Mouse (Mus musculus) granulocyte monocyte progenitor cell, adult 5-6 weeks (primary cell): ENCODE measurements around the gene Cant1. TPM values are rescaled to one million over a fixed set of nuclear protein-coding genes. Genes with fewer than 3 reads are reported as not detected.

Experiments
- ATAC-seq: replicated peaks from 2 replicates; pipeline ENCODE4 v1.8.0; 2016; ENCODE audit warnings: mild to moderate bottlenecking, moderate TSS enrichment, inconsistent platforms; ENCODE audit not compliant: poor library complexity, severe bottlenecking
- total RNA-seq, 2 experiments: library from RNA; stranded (forward) in 1 of 2; stranded (reverse) in 1 of 2; fragments of 200-712, 200-1000 nt in 1 of 2; fragments of >200 nt in 1 of 2; fragmentation: Nextera tagmentation in 1 of 2; gene quantifications; 2 replicates each; pipeline ENCODE4 v1.2.3; 2014 to 2017

Cant1 gene
- total RNA-seq, 2 experiments from 2014 or later, result 18.6 to 34.6 TPM

DNA sequence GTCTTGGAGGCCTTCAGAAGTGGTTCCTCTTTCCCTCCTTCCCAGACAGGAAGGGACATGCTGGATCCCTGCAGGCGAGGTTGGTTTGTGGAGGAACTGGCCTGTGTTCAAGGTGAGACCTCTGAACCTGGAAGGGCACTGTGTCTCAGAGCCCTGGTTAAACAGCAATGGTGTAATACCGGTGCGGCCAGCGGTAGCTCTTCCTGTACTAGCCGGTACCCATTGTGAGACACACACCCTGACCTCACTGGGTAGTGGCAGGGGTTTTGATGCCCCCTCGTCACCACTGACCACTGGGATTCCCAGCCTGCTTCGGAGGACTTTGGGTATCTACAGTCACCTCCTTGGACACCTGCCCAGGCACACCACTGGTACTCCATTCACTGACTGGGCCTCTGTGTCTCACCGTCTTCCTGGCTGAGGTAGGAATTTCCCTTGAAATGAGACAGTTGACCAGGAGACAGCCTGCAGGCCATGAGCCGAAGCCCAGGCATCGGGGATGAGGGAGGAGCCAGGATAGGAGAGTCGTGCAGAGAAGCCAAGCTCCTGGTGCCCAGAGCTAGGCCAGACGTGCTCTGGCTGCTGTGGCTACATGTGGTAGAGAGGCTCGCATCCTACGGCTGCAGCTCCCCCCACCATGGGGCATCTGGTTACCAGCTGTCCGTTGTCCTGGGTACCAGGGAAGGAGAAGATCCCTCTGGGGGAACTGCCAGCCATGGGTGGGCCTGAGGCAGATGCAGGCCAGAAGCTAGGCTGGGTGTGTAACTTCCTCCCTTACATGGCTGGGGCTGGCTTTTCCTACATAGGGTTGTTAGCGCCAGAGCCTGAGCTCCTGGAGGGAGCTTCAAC, 12.4 kb upstream of the Cant1 start:
- no peak for ATAC-seq

DNA sequence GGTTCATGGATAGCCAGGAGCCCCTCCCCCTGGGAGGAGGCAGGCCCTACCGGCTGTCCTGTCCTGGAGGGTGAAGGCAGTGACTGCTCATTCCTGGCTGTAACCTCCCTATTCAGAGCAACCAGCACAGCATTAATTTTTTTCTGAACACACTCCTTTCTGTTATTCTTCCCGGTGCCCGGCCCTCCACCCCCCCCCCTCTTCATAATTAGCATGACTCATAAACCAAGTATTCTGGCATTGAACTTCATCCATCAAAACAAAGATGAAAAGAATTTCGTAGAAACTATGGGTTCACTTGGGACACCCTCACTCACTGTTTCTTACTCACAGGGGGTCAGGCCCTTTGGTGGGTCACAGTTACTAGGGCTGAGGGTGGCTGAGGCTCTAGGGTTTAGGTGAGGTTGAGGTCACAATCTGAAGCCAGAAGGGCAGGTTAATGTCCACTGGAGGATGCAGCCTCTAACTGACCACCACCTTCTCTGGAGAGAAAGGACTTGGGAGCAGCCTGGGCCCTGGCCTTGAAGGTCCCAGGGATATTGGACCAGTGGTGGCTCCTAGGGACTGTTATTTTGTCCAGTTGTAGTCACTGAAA, 11.5 kb upstream of the Cant1 start:
- ATAC-seq, result no peak

DNA sequence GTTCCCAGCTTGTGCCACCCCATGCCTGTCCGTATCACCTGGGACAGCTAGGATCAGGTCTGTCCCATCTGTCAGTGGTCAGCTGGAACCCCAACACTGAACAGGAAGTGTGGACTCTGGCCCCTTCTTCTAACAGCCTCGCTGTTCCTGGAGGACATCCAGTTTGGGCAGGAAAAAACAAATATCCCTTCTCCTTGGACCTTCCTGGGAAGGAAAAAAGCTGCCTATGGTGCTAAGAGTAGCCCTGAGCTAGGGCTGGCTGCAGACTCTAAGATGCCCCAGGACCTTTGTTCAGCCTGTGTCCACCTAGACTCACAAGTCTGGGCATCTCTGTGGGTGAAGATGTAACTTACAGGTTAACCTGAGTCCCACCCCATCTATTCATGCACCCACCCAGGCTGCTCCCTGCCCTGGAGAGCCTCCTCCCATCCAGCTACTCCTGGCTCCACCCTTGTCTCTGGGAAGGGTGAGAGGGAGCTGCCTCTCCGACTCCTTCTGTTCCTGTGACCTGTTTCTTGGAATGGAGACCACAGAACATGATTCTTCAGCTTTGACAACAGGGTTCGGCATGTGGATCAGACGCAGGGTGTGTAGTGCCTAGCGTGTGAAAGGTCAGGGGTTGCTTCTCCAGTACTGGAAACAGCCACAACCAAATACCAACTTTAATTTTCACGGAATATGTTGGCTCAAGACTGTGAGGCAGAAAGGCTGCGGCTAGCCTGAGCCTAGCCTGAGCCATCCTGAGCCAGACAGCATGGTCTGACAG, 10.2 kb upstream of the Cant1 start:
- ATAC-seq, result no peak

DNA sequence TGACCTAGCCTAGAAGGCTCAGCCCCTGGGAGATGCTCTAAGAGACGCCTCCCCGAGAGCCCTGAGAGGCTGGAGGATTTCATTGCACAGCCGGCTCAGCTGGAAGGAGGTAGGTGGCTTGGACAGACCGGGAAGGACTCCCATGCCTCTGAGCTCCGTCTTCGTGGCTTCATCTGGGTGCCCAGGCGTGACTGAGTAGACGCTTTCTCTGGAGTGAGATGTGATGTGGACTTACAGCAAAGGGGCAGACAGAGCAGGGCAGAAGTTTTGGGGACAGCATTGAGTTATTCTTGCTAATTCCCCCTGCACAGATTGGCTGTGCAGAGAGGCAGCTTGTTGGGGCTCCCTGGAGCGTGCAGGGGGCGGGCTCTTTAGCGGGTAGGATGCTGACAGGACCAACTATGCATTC, 9.6 kb upstream of the Cant1 start:
- ATAC-seq, result no peak

DNA sequence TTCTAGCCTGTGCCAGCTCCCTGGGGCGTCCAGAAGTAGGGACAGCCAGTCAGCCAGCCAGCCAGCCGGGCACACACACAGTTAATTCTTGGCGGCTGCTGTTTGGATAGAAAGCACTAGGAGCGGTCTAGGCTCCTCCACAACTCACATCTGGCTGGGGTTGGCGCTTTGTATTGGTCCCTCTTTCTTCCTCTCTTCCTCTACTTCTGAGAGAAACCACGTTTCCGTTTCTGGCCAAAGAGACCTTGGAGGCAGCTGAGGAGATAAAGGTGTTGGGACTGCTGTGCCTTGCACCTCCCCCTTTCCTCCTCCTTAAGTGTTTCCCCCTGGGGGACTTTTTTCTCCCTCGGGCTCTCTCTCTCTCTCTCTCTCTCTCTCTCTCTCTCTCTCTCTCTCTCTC, 9.1 kb upstream of the Cant1 start, which contains the start of gene C1qtnf1:
C1qtnf1 (plus strand) TSS at position 218 of the 400 bp plus-strand sequence.
- ATAC-seq, result no peak

DNA sequence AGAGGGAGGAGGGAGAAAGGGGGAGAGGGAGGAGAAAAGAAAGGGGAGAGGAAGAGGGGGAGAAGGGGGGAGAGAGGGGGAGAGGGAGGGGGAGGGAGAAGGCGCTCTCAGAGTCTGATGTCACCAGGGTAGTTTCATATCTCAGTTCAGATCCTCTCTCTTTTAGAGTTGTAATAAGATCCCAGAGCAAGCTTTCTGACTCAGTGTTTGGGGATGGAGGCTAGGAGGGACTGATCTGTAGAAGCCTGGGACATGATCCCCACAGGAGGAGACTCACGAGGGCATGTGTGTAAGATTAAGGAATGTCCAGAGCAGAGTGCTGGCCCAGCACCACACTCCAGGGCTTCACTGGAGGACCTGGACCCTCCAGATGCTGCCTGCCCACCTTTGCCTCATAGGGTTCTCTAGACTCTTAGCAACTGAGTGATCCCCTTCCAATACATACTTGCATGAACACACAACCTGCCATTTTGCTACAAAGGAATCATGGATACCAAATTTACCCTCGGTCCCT, 8.4 kb upstream of the Cant1 start:
- no peak for ATAC-seq

DNA sequence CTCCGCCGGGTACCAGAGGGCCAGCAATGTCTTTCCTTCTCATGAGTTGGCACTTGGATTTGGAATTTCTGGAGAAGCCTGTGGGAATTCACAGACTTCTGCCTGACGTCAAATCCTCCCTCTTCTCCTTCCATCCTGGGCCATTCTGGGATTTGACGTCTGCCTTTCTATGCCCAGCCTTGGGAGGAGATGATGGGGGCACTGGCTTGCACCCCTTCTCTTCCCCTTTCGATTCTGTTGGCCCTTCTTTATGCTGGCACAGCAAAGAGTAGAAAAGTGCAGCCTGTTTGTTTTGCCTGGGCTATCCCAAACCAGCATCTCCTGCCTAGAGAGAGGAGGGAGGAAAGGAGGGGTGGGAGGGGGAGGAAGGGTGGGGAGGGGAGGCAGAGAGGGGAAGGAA, 7.9 kb upstream of the Cant1 start:
- ATAC-seq, result no peak

DNA sequence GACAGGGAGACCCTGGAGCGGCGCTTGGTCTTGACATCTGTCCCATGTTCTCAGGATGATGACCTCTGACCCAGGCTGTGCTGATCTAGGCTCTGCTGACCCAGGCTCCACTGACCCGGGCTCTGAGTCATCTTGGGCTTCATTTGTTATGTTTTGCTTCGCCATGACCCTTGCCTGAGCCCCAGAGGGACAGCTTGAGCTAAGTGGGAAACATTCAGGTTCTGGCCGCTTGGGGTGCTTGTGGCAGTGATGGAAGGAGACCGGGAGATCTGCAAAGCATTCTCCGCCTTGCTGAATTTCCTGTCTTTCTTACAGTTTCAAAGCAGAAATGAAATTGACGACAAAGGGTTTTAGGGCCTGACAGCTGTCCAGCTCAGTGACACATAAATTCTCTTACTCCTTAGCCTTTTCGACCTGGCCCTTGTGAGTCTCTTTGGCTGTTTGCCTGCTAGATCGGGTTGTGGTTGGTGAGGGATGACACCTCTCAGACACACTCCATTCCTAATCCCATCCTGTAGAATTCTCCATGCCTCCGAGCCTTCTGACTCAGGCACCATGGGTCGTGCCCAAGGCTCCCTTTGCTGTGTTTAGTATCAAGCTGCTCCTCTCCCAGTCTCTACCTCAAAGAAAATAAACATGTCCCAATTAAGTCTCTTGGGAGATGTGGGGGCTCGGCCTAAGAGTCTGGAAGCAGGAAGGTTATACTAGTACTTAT, 5.9 kb upstream of the Cant1 start:
- ATAC-seq, result no peak

DNA sequence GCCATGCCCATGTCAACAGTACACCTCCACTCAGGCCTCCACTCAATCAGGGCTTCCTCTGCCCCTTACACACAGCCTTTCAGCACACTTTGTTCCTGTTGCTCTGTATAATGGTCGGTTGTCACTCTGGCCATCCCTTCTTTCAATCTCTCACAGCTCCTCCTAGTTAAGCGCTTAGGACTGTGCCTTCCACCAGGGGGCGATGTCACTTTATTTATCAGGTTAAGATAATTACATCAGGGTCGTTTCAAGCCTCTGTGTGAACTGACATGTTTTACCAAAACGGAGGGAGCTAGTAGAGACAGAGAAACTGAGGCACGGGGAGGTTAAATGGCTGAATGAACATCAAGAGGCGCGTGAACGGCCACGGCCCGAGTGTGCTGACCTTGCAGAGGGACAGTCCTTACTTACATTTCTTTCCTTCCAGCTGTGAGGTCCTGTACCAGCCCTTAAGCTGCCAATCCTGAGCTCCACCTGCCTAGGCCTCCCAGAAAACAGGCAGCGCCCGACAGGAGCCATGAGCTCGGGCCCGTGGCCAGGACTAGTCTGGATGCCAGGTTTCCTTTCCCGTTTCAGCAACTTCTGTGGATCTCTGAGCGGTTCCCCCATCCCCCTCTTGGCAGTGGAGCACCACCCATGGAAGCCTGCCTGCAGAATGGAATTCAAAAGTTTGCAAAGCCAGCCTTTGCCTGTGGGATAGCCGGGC, 4.5 kb upstream of the Cant1 start:
- no peak for ATAC-seq

DNA sequence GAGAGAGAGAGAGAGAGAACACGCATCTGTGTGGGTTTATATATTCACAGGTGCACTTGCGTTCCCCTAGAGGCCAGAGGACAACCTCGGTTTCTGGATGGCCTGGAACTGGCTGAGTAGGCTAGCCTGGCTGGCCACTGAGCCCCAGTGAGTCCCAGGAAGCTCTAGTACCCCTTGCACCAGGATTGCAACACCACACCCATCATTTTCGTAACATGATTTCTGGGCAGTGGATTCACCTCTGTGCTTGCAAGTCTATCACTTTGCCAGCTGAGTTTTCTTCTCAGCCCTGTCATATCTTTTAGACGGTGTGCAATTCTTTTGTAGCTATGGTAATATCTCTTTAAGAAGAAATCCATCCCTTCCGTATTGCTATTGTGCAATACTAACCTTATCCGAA, 1.4 kb upstream of the Cant1 start:
- peak; percentile 29; the same call in 1 of the 2 replicates for ATAC-seq

DNA sequence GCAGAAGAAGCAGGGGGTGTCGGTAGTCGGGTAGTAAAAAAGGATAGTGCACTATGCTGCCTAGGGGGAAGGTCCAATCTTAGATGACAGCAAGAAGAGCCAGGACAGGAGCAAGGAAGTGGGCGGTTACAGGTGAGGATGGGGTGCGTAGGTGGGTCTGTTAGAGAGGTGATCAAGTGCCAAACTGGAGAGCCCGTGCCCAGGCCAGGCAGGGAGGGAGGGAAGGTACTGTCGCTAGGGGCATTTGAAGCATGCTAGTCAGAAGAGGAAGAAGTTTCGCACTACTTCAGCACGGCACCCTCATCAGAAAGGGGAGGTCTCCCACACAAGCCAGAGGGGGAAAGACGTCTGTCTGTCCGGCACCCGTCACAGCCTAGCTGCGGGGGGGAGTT, 448 bp downstream of the Cant1 start:
- peak; percentile 46 for ATAC-seq

DNA sequence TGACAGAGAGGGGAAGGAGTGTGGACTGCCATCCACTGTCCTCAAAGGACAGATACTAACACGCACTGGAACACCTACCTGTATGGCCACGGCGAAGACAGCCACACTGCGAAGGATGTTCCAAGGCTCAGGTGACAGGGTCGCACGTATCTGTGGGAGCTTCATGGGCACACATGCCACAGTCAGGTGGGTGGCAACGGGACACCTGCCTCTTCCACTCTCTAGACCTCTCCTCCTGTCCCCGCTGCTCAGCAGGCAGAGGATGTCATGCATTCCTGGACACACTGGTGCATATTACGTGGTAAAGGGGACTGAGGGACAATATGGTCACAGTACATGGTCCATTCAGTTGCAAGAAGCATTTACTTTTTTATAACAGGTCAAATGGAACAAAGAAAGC, 1.4 kb downstream of the Cant1 start:
- ATAC-seq, result no peak

DNA sequence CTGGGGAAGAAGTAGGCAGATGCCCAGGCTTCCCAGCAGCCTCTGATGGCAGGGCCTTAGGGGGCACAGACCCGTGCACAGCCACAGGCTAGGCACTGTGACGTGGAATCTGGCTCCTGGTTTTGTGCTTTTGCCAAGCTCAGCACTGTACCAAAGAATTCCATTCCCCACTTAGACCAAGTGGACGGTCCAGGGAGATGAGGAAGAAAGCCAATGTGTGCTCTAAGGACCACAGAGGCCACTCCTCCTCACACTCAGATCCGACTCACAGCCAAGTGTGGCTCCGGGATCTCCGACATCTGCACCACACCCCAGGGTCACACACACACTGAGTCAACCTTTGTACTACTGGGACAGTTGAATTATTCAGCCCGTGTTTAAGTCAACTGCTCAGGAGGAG, 2.8 kb downstream of the Cant1 start:
- ATAC-seq, result no peak

DNA sequence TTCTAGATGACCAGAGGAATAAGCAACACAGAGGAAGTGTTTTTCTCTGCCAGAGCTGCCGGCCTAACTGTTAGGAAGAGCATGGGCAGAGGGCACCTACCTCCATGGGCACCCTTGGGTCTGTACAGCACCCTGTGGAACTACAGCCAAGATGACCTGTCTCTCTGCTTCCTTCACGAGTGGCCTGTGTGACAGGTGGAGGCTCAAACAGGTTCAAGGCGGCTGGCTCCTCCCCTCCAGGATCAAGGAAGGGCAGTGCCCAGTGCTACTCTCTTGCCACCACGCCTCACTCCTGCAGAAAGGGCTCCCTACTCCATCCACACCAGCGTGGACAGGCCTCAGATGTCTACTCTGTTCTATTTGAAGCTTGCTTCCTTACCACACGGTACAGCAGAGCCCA, 3.3 kb downstream of the Cant1 start:
- no peak for ATAC-seq

DNA sequence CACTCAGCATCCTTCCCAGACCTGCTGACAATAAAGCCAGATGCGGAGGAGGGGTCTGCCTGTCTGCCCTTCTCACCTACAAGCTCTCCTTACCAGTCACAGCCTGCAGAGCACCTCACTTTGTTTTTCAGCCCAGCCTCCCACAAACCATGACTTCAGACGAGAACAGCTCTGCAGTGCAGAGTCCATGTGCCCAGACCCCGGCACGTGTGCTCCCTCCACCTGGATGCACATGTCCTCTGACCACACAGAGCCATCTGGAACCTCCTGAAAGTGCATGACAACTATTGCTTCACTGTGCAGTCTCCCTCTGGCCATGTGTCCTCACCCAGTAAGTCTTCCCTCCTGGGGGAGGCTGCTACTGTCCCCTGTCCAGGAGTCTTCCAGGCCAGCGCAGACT, 4.6 kb downstream of the Cant1 start:
- no peak for ATAC-seq

DNA sequence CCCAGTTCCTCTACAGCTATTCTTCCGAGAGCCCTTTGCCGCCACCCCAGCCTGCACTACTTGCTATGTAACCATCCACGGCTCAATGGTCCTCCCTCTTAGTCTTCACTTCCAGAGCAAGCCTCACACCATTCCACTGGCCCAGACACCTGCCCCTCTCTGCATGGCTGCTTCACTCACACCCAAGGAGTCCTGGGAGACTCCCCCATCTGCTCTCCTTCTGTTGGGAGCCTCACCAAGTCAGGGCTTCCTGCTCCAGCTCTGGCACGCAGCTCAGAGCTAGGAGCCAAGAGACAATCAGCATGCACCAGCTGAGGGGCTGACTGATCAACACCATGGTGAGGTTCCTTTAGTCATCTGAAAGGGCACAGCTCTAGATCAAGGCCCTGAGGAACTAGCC, 5.8 kb downstream of the Cant1 start:
- ATAC-seq, result no peak

DNA sequence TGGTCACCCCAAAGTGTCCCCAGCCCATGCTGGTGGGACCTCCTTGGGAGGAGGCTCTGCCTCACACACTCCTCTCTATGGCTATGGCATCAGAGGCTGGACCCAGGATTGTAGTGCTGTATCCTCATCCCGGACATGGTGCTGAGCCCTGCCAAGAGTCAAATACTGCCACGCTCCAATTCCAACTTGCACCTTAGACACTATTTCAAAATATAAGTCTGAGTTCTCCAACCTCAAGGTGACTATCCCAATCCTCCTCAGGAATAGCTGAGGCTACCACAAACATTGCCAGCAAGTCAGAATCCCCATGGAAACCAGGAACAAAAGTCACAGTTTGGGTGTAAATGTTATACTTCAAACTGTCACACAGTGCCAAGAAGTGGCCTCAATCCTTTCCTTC, 6.3 kb downstream of the Cant1 start:
- ATAC-seq, result no peak

DNA sequence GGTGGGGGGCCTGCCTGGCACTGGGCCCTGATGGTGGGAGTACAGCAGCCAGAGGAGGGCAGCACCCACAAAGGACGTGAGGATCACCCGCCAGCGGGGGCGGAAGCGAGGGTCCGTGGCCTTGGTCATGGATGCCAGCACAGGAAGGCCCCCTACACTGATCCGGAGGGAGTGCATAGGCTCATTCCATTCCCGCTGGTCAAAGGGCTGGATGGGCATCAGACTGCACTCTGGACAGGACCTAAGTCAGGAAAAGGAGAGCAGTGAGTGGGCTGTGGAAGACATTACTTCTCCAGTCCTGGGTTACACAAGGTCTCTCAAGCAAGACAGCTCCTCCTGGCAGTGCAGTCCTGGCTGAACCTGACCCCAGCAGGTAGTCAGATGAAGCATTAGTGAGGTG, 7.6 kb downstream of the Cant1 start:
- ATAC-seq, result no peak

DNA sequence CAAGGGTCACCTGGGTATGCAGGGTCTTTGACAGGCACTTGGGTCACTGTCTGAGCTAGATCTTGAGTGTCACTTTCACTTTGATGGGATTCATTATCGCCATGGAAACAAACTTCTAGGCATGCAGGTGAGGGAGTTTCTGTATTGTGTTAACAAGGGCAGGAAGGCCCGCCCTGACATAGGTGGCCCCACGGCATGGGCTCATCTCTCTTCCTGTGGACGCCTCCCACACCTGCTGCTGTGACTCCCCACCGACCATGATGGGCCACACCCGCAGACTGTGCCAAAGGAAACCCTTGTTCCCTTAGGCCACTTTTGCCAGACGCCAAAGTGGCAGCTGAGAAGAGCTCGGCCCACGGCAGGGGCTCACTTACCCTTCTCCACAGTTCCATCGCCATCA, 8.4 kb downstream of the Cant1 start:
- ATAC-seq, result no peak

DNA sequence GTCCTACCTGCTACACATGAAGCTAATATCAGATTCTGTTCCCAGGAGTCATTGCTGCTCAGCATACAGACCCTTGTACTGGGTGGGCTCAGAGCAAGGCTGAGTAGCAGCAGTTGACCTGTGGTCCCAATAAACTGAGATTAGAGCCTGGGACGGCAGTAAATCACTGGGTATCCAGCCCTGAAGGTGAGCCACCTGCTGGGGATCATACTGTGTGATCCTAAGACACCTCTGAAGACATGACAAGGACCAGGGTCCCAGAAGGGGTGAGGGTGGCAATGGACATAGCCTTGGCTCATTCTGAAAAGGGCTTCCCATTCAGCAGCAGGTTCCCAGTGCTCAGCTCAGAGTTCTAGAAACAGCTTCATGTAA, 8.8 kb downstream of the Cant1 start:
- no peak for ATAC-seq
